Mouse (Mus musculus) lung, postnatal 0 days (tissue): ENCODE measurements at regions not wholly inside any gene's neighbourhood (a gene's known extent, or its start where the extent isn't known, plus 50 kb on each side); places are given as distances from the start of the nearest gene placed in this dataset.

Source experiments
- CTCF ChIP-seq: IDR thresholded peaks from 2 replicates; pipeline ENCODE4 v1.5.1; 2016; ENCODE audit warnings: antibody characterized with exemption, mild to moderate bottlenecking
- EP300 ChIP-seq: IDR thresholded peaks from 2 replicates; pipeline ENCODE4 v1.6.1; 2016; ENCODE audit warnings: antibody characterized with exemption, mild to moderate bottlenecking, control low read depth

GRCm38 (mm10) chr2:137953144-137953543 lies 303.2 kb upstream of the Btbd3 start:
- no peak for TF ChIP-seq CTCF
- TF ChIP-seq EP300 = no peak
